Mouse (Mus musculus) MEL (cell line): ENCODE measurements around the gene Gm21969. TPM values are rescaled to one million over a fixed set of nuclear protein-coding genes. Genes with fewer than 3 reads are reported as not detected.

Experiments
- DNase-seq: peaks from one replicate; pipeline ENCODE4 v3.0.0; 2011; ENCODE audit warnings: low read depth, low spot score
- H3K27ac ChIP-seq: 2 replicates; pipeline ENCODE4 v1.5.1; 2012; ENCODE audit warnings: low read depth, mild to moderate bottlenecking, control low read depth, low read length, moderate library complexity; ENCODE audit not compliant: control insufficient read depth
- H3K27me3 ChIP-seq, 2 experiments: fragments of 150-350 bp in 1 of 2; sonication (generic) in 1 of 2; 2 replicates each; pipeline ENCODE4 v1.6.1; 2012; ENCODE audit warnings: low read length in 2 of 2, mild to moderate bottlenecking in 2 of 2, improper control_type of control experiment in 1 of 2, moderate library complexity in 1 of 2; ENCODE audit not compliant: insufficient read depth in 2 of 2, control insufficient read depth in 1 of 2
- H3K36me3 ChIP-seq, 2 experiments: 2 replicates each; pipeline ENCODE4 v1.6.1; 2012 to 2014; ENCODE audit warnings: low read length in 2 of 2, improper control_type of control experiment in 1 of 2, inconsistent platforms in 1 of 2, mild to moderate bottlenecking in 1 of 2; ENCODE audit not compliant: insufficient read depth in 2 of 2, control insufficient read depth in 1 of 2
- H3K4me1 ChIP-seq, 2 experiments: fragments of 150-350 bp in 1 of 2; sonication (generic) in 1 of 2; 2 replicates each; pipeline ENCODE4 v1.6.1; 2012; ENCODE audit warnings: low read length in 2 of 2, improper control_type of control experiment in 1 of 2, mild to moderate bottlenecking in 1 of 2; ENCODE audit not compliant: insufficient read depth in 2 of 2, control insufficient read depth in 1 of 2
- H3K4me3 ChIP-seq, 2 experiments: fragments of 150-350 bp in 1 of 2; sonication (generic) in 1 of 2; 2 replicates each; pipeline ENCODE4 v1.5.1; 2012; ENCODE audit warnings: low read depth in 2 of 2, low read length in 2 of 2, mild to moderate bottlenecking in 2 of 2, moderate library complexity in 2 of 2, control low read depth in 1 of 2, improper control_type of control experiment in 1 of 2; ENCODE audit not compliant: control insufficient read depth in 1 of 2, insufficient read depth in 1 of 2
- H3K79me2 ChIP-seq: 2 replicates; pipeline ENCODE4 v1.6.1; 2012; ENCODE audit warnings: mild to moderate bottlenecking, low read length, moderate library complexity; ENCODE audit not compliant: control insufficient read depth, poor library complexity, insufficient read depth
- H3K9ac ChIP-seq: 2 replicates; pipeline ENCODE4 v1.6.1; 2012; ENCODE audit warnings: low read depth, mild to moderate bottlenecking, control low read depth, low read length, moderate library complexity; ENCODE audit not compliant: control insufficient read depth, poor library complexity, severe bottlenecking
- H3K9me3 ChIP-seq: fragments of 150-350 bp; sonication (generic); replicated peaks from 2 replicates; pipeline ENCODE4 v1.6.1; 2012; ENCODE audit warnings: mild to moderate bottlenecking, low read length, improper control_type of control experiment, moderate library complexity; ENCODE audit not compliant: insufficient read depth
- BHLHE40 ChIP-seq: IDR thresholded peaks from 2 replicates; pipeline ENCODE4 v1.6.1; 2012; ENCODE audit warnings: low read depth, mild to moderate bottlenecking, inconsistent platforms, low read length, improper control_type of control experiment, borderline replicate concordance
- CHD1 ChIP-seq: IDR thresholded peaks from 2 replicates; pipeline ENCODE4 v1.6.1; 2012; ENCODE audit warnings: low read depth, mild to moderate bottlenecking, inconsistent platforms, low read length, improper control_type of control experiment
- E2F4 ChIP-seq: IDR thresholded peaks from 2 replicates; pipeline ENCODE4 v1.6.1; 2011; ENCODE audit warnings: low read depth, low read length, improper control_type of control experiment, borderline replicate concordance
- EP300 ChIP-seq, 2 experiments: IDR thresholded peaks; 2 replicates each; pipeline ENCODE4 v1.6.1; 2011; ENCODE audit warnings: improper control_type of control experiment in 2 of 2, low read length in 2 of 2, low read depth in 1 of 2, mild to moderate bottlenecking in 1 of 2
- ETS1 ChIP-seq: IDR thresholded peaks from 2 replicates; pipeline ENCODE4 v1.6.1; 2012; ENCODE audit warnings: low read depth, mild to moderate bottlenecking, inconsistent platforms, low read length, improper control_type of control experiment, moderate library complexity
- HCFC1 ChIP-seq: IDR thresholded peaks from 2 replicates; pipeline ENCODE4 v1.6.1; 2012; ENCODE audit warnings: low read depth, mild to moderate bottlenecking, inconsistent platforms, low read length, improper control_type of control experiment, moderate library complexity
- JUND ChIP-seq: IDR thresholded peaks from 2 replicates; pipeline ENCODE4 v1.6.1; 2011; ENCODE audit warnings: low read depth, mild to moderate bottlenecking, improper control_type of control experiment, low read length
- KAT2A ChIP-seq: conservative IDR thresholded peaks from 2 replicates; pipeline ENCODE4 v1.6.1; 2012; ENCODE audit warnings: low read depth, low read length, improper control_type of control experiment, inconsistent platforms
- MAFK ChIP-seq: IDR thresholded peaks from 2 replicates; pipeline ENCODE4 v1.6.1; 2011; ENCODE audit warnings: low read depth, mild to moderate bottlenecking, low read length, improper control_type of control experiment, borderline replicate concordance
- MAZ ChIP-seq: IDR thresholded peaks from 2 replicates; pipeline ENCODE4 v1.6.1; 2012; ENCODE audit warnings: low read depth, mild to moderate bottlenecking, inconsistent platforms, low read length, improper control_type of control experiment
- MYB ChIP-seq: IDR thresholded peaks from 2 replicates; pipeline ENCODE4 v1.6.1; 2011; ENCODE audit warnings: mild to moderate bottlenecking, low read depth, low read length, improper control_type of control experiment
- NELFE ChIP-seq: IDR thresholded peaks from 2 replicates; pipeline ENCODE4 v1.6.1; 2011; ENCODE audit warnings: low read depth, low read length, improper control_type of control experiment
- NRF1 ChIP-seq: IDR thresholded peaks from 2 replicates; pipeline ENCODE4 v1.6.1; 2014; ENCODE audit warnings: low read depth, mild to moderate bottlenecking, inconsistent platforms, low read length, improper control_type of control experiment, moderate library complexity; ENCODE audit not compliant: poor library complexity, insufficient read depth, severe bottlenecking
- POLR2A ChIP-seq, 2 experiments: IDR thresholded peaks; 2 replicates each; pipeline ENCODE4 v1.6.1; 2011 to 2012; ENCODE audit warnings: low read length in 2 of 2, mild to moderate bottlenecking in 2 of 2, control low read depth in 1 of 2, improper control_type of control experiment in 1 of 2, low read depth in 1 of 2, moderate library complexity in 1 of 2; ENCODE audit not compliant: control insufficient read depth in 1 of 2, insufficient read depth in 1 of 2, poor library complexity in 1 of 2
- SIN3A ChIP-seq: IDR thresholded peaks from 2 replicates; pipeline ENCODE4 v1.6.1; 2012; ENCODE audit warnings: low read length, improper control_type of control experiment, inconsistent platforms
- SMC3 ChIP-seq: IDR thresholded peaks from 2 replicates; pipeline ENCODE4 v1.6.1; 2011; ENCODE audit warnings: low read depth, low read length, improper control_type of control experiment
- TAL1 ChIP-seq: IDR thresholded peaks from 2 replicates; pipeline ENCODE4 v1.6.1; 2012; ENCODE audit warnings: mild to moderate bottlenecking, inconsistent platforms, low read length, moderate library complexity, mixed read lengths
- TBP ChIP-seq: IDR thresholded peaks from 2 replicates; pipeline ENCODE4 v1.8.0; 2011; ENCODE audit warnings: low read depth, low read length, improper control_type of control experiment
- USF1 ChIP-seq: IDR thresholded peaks from 2 replicates; pipeline ENCODE4 v1.6.1; 2014; ENCODE audit warnings: low read depth, mild to moderate bottlenecking, inconsistent platforms, low read length, improper control_type of control experiment, moderate library complexity
- ZMIZ1 ChIP-seq: IDR thresholded peaks from 2 replicates; pipeline ENCODE4 v1.6.1; 2012; ENCODE audit warnings: low read depth, mild to moderate bottlenecking, inconsistent platforms, low read length, improper control_type of control experiment, moderate library complexity
- ZNF384 ChIP-seq: IDR thresholded peaks from 2 replicates; pipeline ENCODE4 v1.6.1; 2012; ENCODE audit warnings: low read depth, mild to moderate bottlenecking, inconsistent platforms, low read length, improper control_type of control experiment
- polyA plus RNA-seq, 2 experiments: library from polyadenylated mRNA; stranded (reverse) in 1 of 2; unstranded in 1 of 2; fragments of >175 nt in 1 of 2; fragments of >200 nt in 1 of 2; gene quantifications; 2 replicates each; pipeline versions ENCODE4 v1.2.1 to v1.2.4; 2012; ENCODE audit warnings: low replicate concordance in 2 of 2, low read depth in 1 of 2; ENCODE audit not compliant: insufficient read length in 2 of 2, insufficient read depth in 1 of 2, missing spikeins in 1 of 2
- total RNA-seq: library from RNA; depleted of rRNA; stranded (reverse); fragments of 300-350 nt; gene quantifications from 2 replicates; pipeline ENCODE4 v1.2.3, GENCODE M21; 2012

Gene Gm21969
- total and polyA plus RNA-seq, 3 experiments = 0.03 TPM; not detected in 2

GRCm38 (mm10) chr4:139570756-139571155 lies 32.2 kb upstream of the Gm21969 start:
- no peak overlapping the region for H3K27ac ChIP-seq
- peaks cover 0 to 4% of the 10 kb centered on the region in 2 experiments; a peak in 3 of 4 replicates for H3K4me1 ChIP-seq
- H3K9me3 ChIP-seq = no peaks in the 10 kb centered on the region
- no peak for DNase-seq
- no peaks in the 10 kb centered on the region for H3K79me2 ChIP-seq
- no peak overlapping the region for H3K4me3 ChIP-seq
- H3K36me3 ChIP-seq = no peaks in the 10 kb centered on the region
- peaks cover 0 to 8% of the 10 kb centered on the region in 2 experiments; a peak in 2 of 4 replicates for H3K27me3 ChIP-seq
- TF ChIP-seq USF1 (no peak), ZNF384 (no peak), MAFK (no peak), BHLHE40 (no peak), NRF1 (no peak), EP300 (IDR thresholded peaks at IDR 0.05; ENCODE audit: low read depth in 1 of 2, low read length in 2 of 2) (no peak), ETS1 (no peak), NELFE (no peak), TBP (no peak), ZMIZ1 (no peak), SIN3A (no peak), SMC3 (no peak), MYB (no peak), POLR2A (IDR thresholded peaks at IDR 0.05; ENCODE audit: control insufficient read depth in 1 of 2, insufficient read depth in 1 of 2, low read depth in 1 of 2, low read length in 2 of 2, poor library complexity in 1 of 2) (no peak), TAL1 (no peak), MAZ (no peak), KAT2A (no peak), JUND (no peak), CHD1 (no peak)
- no peak overlapping the region for H3K9ac ChIP-seq

GRCm38 (mm10) chr4:139572928-139573512 lies 30.0 kb upstream of the Gm21969 start:
- no peak for TF ChIP-seq KAT2A
- TF ChIP-seq HCFC1 = no peak
- TF ChIP-seq ETS1 = no peak
- no peak for TF ChIP-seq SIN3A
- no peak for TF ChIP-seq JUND
- no peak for TF ChIP-seq E2F4
- H3K36me3 ChIP-seq = no peaks in the 10 kb centered on the region
- H3K27ac ChIP-seq = no peak overlapping the region
- peaks cover 0 to 4% of the 10 kb centered on the region in 2 experiments; a peak in 3 of 4 replicates for H3K4me1 ChIP-seq
- H3K9me3 ChIP-seq = no peaks in the 10 kb centered on the region
- no peak for DNase-seq
- H3K9ac ChIP-seq = no peak overlapping the region
- H3K4me3 ChIP-seq = no peak overlapping the region
- peaks cover 0 to 8% of the 10 kb centered on the region in 2 experiments; a peak in 2 of 4 replicates for H3K27me3 ChIP-seq
- no peaks in the 10 kb centered on the region for H3K79me2 ChIP-seq
